Mouse (Mus musculus) kidney, adult 2 months (tissue): ENCODE data around the gene Esrrg.

ENCODE experiments used
- CTCF ChIP-seq: fragments of 200-500 bp; conservative IDR thresholded peaks from 2 replicates; pipeline ENCODE4 v1.5.1; 2011; ENCODE audit warnings: low read depth, mild to moderate bottlenecking, control low read depth, low read length, moderate library complexity, mixed read lengths; ENCODE audit not compliant: insufficient read depth, insufficient read length
- POLR2A ChIP-seq: fragments of 200-500 bp; IDR thresholded peaks from one replicate; pipeline ENCODE4 v1.6.1; 2011; ENCODE audit warnings: low read depth, low read length, control low read depth

- TF ChIP-seq CTCF (no peak), POLR2A (no peak)
Measured at GRCm38 (mm10) chr1:187841629-187842028, 233.0 kb downstream of the Esrrg start.
